Mouse (Mus musculus): Measurements from ENCODE around the gene Gm49322. TPM values are rescaled to one million over a fixed set of nuclear protein-coding genes. Genes with fewer than 3 reads are reported as not detected.

The Gm49322 gene
- polyA plus RNA-seq, 1 experiment from 2014 or later: 2.1 TPM

DNA sequence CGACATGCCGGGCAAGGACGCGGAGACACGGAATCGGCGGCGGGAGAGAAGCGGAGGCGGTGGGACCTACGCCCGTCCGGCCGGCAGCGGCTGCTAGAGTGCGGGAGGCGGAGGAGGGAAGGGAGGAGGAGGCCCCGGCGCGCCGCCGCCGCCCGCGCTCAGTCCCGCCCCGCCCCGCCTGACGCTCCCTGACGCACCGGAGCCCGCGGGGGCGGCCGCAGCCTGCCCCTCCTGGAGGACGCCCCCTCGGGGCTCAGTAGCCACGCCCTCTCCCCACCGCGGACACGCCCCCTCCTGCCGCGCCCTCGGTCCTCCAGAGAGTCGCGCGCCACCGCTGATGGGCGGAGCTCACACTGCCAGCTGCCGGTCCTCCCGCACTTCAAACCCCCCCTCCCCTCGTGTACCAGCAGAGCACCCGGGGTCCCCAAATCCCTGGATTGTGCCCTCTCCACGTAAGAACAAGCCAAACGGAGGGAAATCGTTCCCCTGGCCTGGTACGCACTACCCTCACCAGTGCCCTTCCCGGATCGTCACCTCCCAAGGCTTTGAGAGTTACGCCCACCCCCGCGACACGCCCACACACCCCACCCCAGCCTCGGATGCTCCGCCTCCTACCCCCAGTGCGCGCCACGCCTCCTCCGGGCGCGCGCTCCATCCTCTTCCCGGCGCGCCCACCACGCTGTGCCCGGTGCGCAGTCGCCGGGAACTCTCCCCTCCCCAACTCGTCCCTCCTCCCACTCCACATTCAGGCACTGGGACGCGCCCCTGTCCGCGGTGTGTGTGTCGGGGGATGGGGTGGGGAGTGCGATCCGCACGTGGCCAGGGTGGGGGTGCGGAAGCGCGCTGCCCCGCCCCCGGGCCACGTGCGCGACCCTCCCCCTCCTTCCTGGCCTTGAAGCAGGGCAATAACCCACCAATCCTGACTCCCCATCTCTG is 28.4 kb upstream of the Gm49322 start, which contains the start of gene Klf16:
TSS of gene Klf16 (minus strand) at position 127 of the 936 bp plus-strand sequence.
- H3K27me3 ChIP-seq (ENCODE audit: control insufficient read depth, insufficient read depth, low read length): no peaks in the 10 kb centered on the region
- ATAC-seq (ENCODE audit: insufficient number of reproducible peaks, low FRiP score, low TSS enrichment, low read depth): peak; percentile 76
- H3K9ac ChIP-seq (ENCODE audit: low read length): peak within 1 kb of the TSS; percentile 66
- H3K4me3 ChIP-seq (ENCODE audit: low read depth, low read length): peak within 1 kb of the TSS; percentile 69
- peak within 1 kb of the TSS; percentile 67 for H3K27ac ChIP-seq (replicated peaks; ENCODE audit: low read depth, low read length)
- H3K4me2 ChIP-seq (ENCODE audit: low read depth, severe bottlenecking): peak within 1 kb of the TSS; percentile 87
- H3K9me3 ChIP-seq (ENCODE audit: control insufficient read depth, low read length): no peaks in the 10 kb centered on the region
- no peaks in the 10 kb centered on the region for H3K36me3 ChIP-seq (ENCODE audit: control insufficient read depth, insufficient read depth, low read length)
- peak; percentile 98 for DNase-seq (ENCODE audit: low spot score)
- under 1% methylated on average over 72 of the region's 97 CpGs for WGBS
- H3K4me1 ChIP-seq (ENCODE audit: control insufficient read depth, insufficient read depth, low read length): peaks cover 14% of the 10 kb centered on the region

DNA sequence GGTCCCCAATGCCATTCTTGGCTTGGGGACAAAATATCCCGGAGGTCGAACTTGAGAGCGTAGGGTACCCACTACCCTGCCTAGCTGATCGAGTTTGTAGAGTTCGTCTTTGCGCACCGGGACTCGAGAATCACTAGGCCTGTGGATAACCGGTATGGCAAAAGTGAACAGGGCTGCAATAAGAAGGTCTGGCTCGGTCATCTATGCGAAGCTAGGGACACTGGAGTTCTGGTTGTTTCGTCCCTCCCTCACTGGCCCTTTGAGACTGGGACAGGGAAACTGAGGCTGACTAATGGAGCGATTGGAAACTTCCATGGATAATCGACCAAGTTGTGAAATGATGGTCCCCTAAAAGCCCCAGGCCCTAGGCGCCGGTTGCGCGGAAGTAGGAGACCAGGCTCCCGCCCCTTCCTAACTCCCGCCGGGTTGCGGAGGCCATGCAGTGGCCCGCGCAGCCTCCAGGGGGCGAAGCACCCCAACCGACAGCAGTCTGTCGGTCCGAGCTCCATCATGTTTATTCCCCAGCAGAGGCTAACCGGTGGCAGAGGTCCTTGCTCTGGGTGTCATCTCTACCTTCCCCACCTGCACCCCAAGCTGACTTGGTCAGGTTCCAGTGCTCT is 27.6 kb upstream of the Gm49322 start:
- H3K4me2 ChIP-seq (ENCODE audit: low read depth, severe bottlenecking): peak overlapping the region; percentile 87
- no peaks in the 10 kb centered on the region for H3K36me3 ChIP-seq (ENCODE audit: control insufficient read depth, insufficient read depth, low read length)
- ATAC-seq (ENCODE audit: insufficient number of reproducible peaks, low FRiP score, low TSS enrichment, low read depth): peak; percentile 10; the same call in 1 of the 2 replicates
- H3K9ac ChIP-seq (ENCODE audit: low read length): peak overlapping the region; percentile 34
- H3K9me3 ChIP-seq (ENCODE audit: control insufficient read depth, low read length): no peaks in the 10 kb centered on the region
- no peaks in the 10 kb centered on the region for H3K27me3 ChIP-seq (ENCODE audit: control insufficient read depth, insufficient read depth, low read length)
- 0% methylated on average over 29 of the region's 29 CpGs for WGBS
- H3K4me3 ChIP-seq (ENCODE audit: low read depth, low read length): peak overlapping the region; percentile 69
- DNase-seq (ENCODE audit: low spot score): peak; percentile 88
- H3K4me1 ChIP-seq (ENCODE audit: control insufficient read depth, insufficient read depth, low read length): peaks cover 14% of the 10 kb centered on the region
- peak overlapping the region; percentile 67 for H3K27ac ChIP-seq (replicated peaks; ENCODE audit: low read depth, low read length)

DNA sequence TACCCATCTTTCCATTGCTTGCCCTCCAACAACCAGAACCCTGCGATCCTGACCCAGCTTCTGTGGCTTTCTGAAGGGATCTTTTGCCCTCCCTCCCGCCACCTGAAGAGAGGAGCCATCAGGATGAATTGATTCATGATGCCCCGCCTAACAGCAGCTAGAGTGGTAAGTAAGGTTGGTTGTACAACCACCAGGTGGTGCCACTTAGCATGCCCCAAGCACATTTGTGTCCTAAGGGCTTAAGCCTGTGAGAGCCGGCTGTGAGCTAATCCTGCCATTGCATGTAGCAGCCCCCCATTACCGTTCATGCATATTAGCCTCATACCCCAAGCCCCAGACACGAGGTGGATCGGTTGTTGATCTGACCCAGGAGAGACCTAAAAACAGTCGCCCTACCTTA is 26.9 kb upstream of the Gm49322 start:
- 7% methylated on average over 8 of the region's 8 CpGs for WGBS
- Histone ChIP-seq H3K4me3 (ENCODE audit: low read depth, low read length) (no peak overlapping the region), H3K27ac (replicated peaks; ENCODE audit: low read depth, low read length) (peak overlapping the region; percentile 56; the same call in 1 of the 2 replicates), H3K27me3 (ENCODE audit: control insufficient read depth, insufficient read depth, low read length) (no peaks in the 10 kb centered on the region), H3K9me3 (ENCODE audit: control insufficient read depth, low read length) (no peaks in the 10 kb centered on the region), H3K36me3 (ENCODE audit: control insufficient read depth, insufficient read depth, low read length) (peaks cover 3% of the 10 kb centered on the region; the same call in 1 of the 2 replicates), H3K4me1 (ENCODE audit: control insufficient read depth, insufficient read depth, low read length) (peaks cover 14% of the 10 kb centered on the region), H3K4me2 (ENCODE audit: low read depth, severe bottlenecking) (peak overlapping the region; percentile 87), H3K9ac (ENCODE audit: low read length) (0 out of 2 replicates have a peak overlapping the region, but pooled peaks have one; percentile 34)
- ATAC-seq (ENCODE audit: insufficient number of reproducible peaks, low FRiP score, low TSS enrichment, low read depth) (no peak), DNase-seq (ENCODE audit: low spot score) (peak; percentile 65)

DNA sequence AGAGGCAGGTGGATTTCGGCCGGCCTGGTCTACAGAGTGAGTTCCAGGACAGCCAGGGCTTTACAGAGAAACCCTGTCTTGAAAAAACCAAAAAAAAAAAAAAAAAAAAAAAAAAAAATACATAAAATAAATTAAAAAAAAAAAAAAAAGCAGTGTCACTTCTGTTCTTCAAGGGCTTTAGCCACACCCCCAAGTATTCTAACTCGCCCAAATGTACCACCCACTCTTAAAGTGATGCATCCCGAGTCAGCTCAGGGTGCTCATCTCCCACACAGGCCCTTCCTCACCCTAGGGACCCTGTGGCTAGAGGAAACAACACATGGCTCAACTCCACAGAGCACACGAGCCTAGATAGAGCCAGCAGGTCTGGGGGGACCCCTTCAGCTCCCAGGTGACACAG is 22.8 kb upstream of the Gm49322 start:
- DNase-seq (ENCODE audit: low spot score): no peak
- no peak for ATAC-seq (ENCODE audit: insufficient number of reproducible peaks, low FRiP score, low TSS enrichment, low read depth)
- peaks cover 10% of the 10 kb centered on the region for H3K36me3 ChIP-seq (ENCODE audit: control insufficient read depth, insufficient read depth, low read length)
- no peaks in the 10 kb centered on the region for H3K9me3 ChIP-seq (ENCODE audit: control insufficient read depth, low read length)
- H3K4me3 ChIP-seq (ENCODE audit: low read depth, low read length): no peak overlapping the region
- no peak overlapping the region for H3K9ac ChIP-seq (ENCODE audit: low read length)
- WGBS: 89% methylated on average over 5 of the region's 5 CpGs
- H3K4me1 ChIP-seq (ENCODE audit: control insufficient read depth, insufficient read depth, low read length): peaks cover 8% of the 10 kb centered on the region; the same call in 1 of the 2 replicates
- no peaks in the 10 kb centered on the region for H3K27me3 ChIP-seq (ENCODE audit: control insufficient read depth, insufficient read depth, low read length)
- no peak overlapping the region for H3K27ac ChIP-seq (replicated peaks; ENCODE audit: low read depth, low read length)
- H3K4me2 ChIP-seq (ENCODE audit: low read depth, severe bottlenecking): no peak overlapping the region

DNA sequence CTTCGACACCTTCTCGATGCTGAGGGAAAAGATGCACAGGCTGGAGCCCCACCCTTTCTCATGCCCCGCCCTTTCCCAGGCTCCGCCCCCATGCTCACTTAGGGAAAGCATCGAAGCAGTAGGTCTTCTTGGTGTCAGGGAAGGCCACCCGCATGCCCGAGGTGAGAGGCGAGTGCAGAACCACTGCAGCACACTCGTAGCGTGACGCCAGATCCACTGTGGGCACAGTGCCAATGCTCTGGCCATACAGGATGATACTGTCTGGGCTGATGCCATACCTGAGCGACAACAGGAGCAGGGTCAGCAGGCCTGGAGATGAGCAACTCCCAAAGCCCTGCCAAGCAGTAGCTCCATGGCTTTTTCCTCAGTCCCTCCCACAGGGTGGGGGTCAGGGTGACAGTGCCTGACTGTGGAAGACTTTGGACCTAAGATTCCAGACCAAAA is 21.8 kb upstream of the Gm49322 start:
- WGBS: 71% methylated on average over 12 of the region's 12 CpGs
- ATAC-seq (ENCODE audit: insufficient number of reproducible peaks, low FRiP score, low TSS enrichment, low read depth): no peak

DNA sequence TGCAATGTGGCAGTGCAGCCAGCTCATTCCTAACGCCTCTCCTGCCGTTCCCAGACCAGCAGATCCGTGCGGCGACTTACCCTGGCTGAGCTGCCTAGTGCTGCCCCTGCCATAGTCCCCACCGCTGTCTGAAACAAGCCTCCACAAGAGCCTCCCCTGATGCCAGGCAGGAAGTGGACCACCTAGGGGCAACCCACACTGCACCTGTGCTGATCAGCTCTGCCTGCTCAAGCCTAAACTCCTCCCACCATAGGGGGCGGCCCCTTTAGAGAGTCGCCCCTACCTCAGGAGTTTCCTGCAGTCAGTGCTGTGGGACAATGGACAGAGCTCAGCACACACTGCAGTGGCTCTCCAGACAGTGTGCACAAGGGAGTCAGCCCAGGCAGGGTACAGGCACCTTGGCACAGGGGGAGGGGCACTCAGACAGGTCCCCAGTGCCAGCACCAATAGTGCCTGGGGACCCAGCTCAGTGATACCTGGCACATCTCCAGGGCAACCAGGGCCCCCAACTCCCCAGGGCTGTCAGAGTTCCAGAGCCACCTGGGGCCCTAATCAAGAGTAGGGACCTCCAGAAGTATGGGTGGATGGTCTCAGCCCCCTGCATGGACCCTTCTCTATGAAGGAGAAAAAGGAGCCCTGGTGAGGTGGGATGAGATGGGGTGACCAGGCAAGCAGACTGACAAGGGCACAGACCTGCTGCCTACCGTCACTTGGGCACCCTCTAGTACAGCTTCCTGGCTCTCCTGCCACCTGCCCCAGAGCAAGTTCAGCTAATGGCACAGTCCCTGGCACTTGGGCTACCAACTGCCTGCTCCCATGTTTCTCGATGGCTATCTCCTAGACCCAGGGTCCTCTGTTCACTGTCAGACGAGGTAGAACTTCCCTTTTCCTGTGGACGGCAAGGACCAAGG is 20.9 kb upstream of the Gm49322 start:
- Histone ChIP-seq H3K4me3 (ENCODE audit: low read depth, low read length) (no peak overlapping the region), H3K36me3 (ENCODE audit: control insufficient read depth, insufficient read depth, low read length) (peaks cover 10% of the 10 kb centered on the region), H3K27me3 (ENCODE audit: control insufficient read depth, insufficient read depth, low read length) (no peaks in the 10 kb centered on the region), H3K9me3 (ENCODE audit: control insufficient read depth, low read length) (no peaks in the 10 kb centered on the region), H3K27ac (replicated peaks; ENCODE audit: low read depth, low read length) (0 out of 2 replicates have a peak overlapping the region, but pooled peaks have one; percentile 6), H3K4me1 (ENCODE audit: control insufficient read depth, insufficient read depth, low read length) (peaks cover 13% of the 10 kb centered on the region), H3K4me2 (ENCODE audit: low read depth, severe bottlenecking) (no peak overlapping the region), H3K9ac (ENCODE audit: low read length) (no peak overlapping the region; the same call in 1 of the 2 replicates)
- 79% methylated on average over 12 of the region's 12 CpGs for WGBS
- ATAC-seq (ENCODE audit: insufficient number of reproducible peaks, low FRiP score, low TSS enrichment, low read depth): no peak
- no peak for DNase-seq (ENCODE audit: low spot score)

More for the DNA sequence above, 21.8 kb upstream of the Gm49322 start:
- Histone ChIP-seq H3K4me2 (ENCODE audit: low read depth, severe bottlenecking) (no peak overlapping the region), H3K27ac (replicated peaks; ENCODE audit: low read depth, low read length) (no peak overlapping the region), H3K9me3 (ENCODE audit: control insufficient read depth, low read length) (no peaks in the 10 kb centered on the region), H3K4me3 (ENCODE audit: low read depth, low read length) (no peak overlapping the region), H3K36me3 (ENCODE audit: control insufficient read depth, insufficient read depth, low read length) (peaks cover 10% of the 10 kb centered on the region), H3K4me1 (ENCODE audit: control insufficient read depth, insufficient read depth, low read length) (peaks cover 8% of the 10 kb centered on the region), H3K9ac (ENCODE audit: low read length) (no peak overlapping the region), H3K27me3 (ENCODE audit: control insufficient read depth, insufficient read depth, low read length) (no peaks in the 10 kb centered on the region)
- DNase-seq (ENCODE audit: low spot score): no peak

DNA sequence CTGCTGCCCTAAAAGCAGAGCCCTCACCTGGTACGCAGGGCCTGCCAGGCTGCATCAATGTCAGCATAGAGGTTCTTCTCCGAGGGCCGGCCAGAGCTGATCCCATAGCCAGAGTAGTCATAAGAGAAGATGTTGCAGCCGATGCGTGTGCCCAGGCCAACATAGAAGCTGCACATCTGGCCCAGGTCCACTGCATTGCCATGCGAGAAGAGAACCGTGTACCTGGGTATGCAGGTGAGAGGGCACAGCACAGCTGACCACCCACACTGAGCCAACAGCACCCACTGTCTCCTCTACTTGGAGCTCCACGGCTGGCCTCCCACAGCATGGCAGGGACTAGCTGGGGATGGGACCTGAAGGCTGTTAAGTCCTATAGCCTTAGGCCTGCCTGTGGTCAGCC is 20.2 kb upstream of the Gm49322 start:
- 96% methylated on average over 8 of the region's 8 CpGs for WGBS
- H3K9ac ChIP-seq (ENCODE audit: low read length): no peak overlapping the region; the same call in 1 of the 2 replicates
- no peak overlapping the region for H3K27ac ChIP-seq (replicated peaks; ENCODE audit: low read depth, low read length)
- 0 out of 2 replicates have a peak overlapping the region, but pooled peaks have one; percentile 4 for H3K4me2 ChIP-seq (ENCODE audit: low read depth, severe bottlenecking)
- DNase-seq (ENCODE audit: low spot score) (no peak), ATAC-seq (ENCODE audit: insufficient number of reproducible peaks, low FRiP score, low TSS enrichment, low read depth) (no peak)
- H3K27me3 ChIP-seq (ENCODE audit: control insufficient read depth, insufficient read depth, low read length): no peaks in the 10 kb centered on the region
- no peaks in the 10 kb centered on the region for H3K9me3 ChIP-seq (ENCODE audit: control insufficient read depth, low read length)
- no peak overlapping the region for H3K4me3 ChIP-seq (ENCODE audit: low read depth, low read length)
- peaks cover 10% of the 10 kb centered on the region for H3K36me3 ChIP-seq (ENCODE audit: control insufficient read depth, insufficient read depth, low read length)
- peaks cover 13% of the 10 kb centered on the region for H3K4me1 ChIP-seq (ENCODE audit: control insufficient read depth, insufficient read depth, low read length)
